Mouse (Mus musculus) heart, embryonic 12.5 days (tissue): Measurements from ENCODE around the gene Mia2. TPM values are rescaled to one million over a fixed set of nuclear protein-coding genes. Genes with fewer than 3 reads are reported as not detected.

ENCODE experiments used
- ATAC-seq: fragments of 200-750 bp; cut with Nextera tagmentation; 2 replicates; pipeline ENCODE4 v1.8.0; 2017; ENCODE audit warnings: moderate TSS enrichment, moderate library complexity; ENCODE audit not compliant: insufficient number of reproducible peaks, low FRiP score
- H3K27ac ChIP-seq: fragments of 300-500 bp; sonication (generic); 2 replicates; pipeline ENCODE4 v1.5.1; 2016; ENCODE audit warnings: mild to moderate bottlenecking, moderate library complexity; ENCODE audit not compliant: poor library complexity, severe bottlenecking
- H3K27me3 ChIP-seq: fragments of 300-500 bp; sonication (generic); replicated peaks from 2 replicates; pipeline ENCODE4 v1.6.1; 2016; ENCODE audit warnings: mild to moderate bottlenecking, moderate library complexity
- H3K36me3 ChIP-seq: fragments of 300-500 bp; sonication (generic); 2 replicates; pipeline ENCODE4 v1.6.1; 2016; ENCODE audit warnings: mild to moderate bottlenecking, moderate library complexity
- H3K4me1 ChIP-seq: fragments of 300-500 bp; sonication (generic); replicated peaks from 2 replicates; pipeline ENCODE4 v1.6.1; 2016; ENCODE audit warnings: mild to moderate bottlenecking
- H3K4me2 ChIP-seq: fragments of 300-500 bp; sonication (generic); 2 replicates; pipeline ENCODE4 v1.6.1; 2016; ENCODE audit warnings: mild to moderate bottlenecking, moderate library complexity
- H3K4me3 ChIP-seq: fragments of 300-500 bp; sonication (generic); 2 replicates; pipeline ENCODE4 v1.5.1; 2016; ENCODE audit warnings: mild to moderate bottlenecking
- H3K9ac ChIP-seq: fragments of 300-500 bp; sonication (generic); 2 replicates; pipeline ENCODE4 v1.6.1; 2016; ENCODE audit warnings: mild to moderate bottlenecking, moderate library complexity
- H3K9me3 ChIP-seq: fragments of 300-500 bp; sonication (generic); replicated peaks from 2 replicates; pipeline ENCODE4 v1.6.1; 2016; ENCODE audit warnings: mild to moderate bottlenecking, moderate library complexity
- WGBS: fragments of 180-500 bp; shearing (Covaris S2); methylation state at CpG from one replicate; pipeline ENCODE4 v1.1.7; 2016; 5-methylcytosine and 5-hydroxymethylcytosine counted together
- polyA plus RNA-seq: library from polyadenylated mRNA; unstranded; fragments of >200 nt; fragmentation: Nextera tagmentation; extraction: Ambion mirVana; gene quantifications from 2 replicates; pipeline ENCODE4 v1.2.1, GENCODE M21; 2016

Mia2 gene
- polyA plus RNA-seq, 1 experiment from 2014 or later: 48.5 TPM

DNA sequence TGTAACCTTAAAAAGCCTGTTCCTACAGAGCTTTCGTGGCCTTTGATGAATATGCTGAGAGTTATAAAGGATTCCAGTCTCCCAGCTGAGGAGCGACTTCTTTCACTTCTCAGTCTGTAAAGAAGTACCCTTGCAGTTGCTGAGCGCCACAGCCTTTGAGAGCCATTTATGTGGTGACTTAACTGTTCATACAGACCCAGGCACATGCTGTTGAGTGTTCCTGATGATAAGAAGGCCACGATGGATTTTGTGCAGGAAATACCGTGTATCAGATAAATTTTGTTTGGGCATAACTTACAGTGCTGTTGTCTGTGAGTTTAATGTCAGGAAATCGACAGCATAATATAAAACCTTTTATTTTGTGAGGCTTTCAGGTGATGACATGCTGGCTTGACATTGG is 68.9 kb downstream of the Mia2 start:
- Histone ChIP-seq H3K4me3 (no peak overlapping the region), H3K4me2 (no peak overlapping the region), H3K4me1 (no peaks in the 10 kb centered on the region), H3K9me3 (no peaks in the 10 kb centered on the region), H3K36me3 (peaks cover 64% of the 10 kb centered on the region), H3K9ac (no peak overlapping the region), H3K27me3 (no peaks in the 10 kb centered on the region), H3K27ac (no peak overlapping the region)
- 67% methylated on average over 6 of the region's 6 CpGs for WGBS
- no peak for ATAC-seq

GRCm38 (mm10) chr12:59166557-59166956 is 71.0 kb downstream of the Mia2 start:
- Histone ChIP-seq H3K4me2 (no peak overlapping the region), H3K9me3 (no peaks in the 10 kb centered on the region), H3K4me1 (no peaks in the 10 kb centered on the region), H3K4me3 (no peak overlapping the region), H3K27ac (no peak overlapping the region), H3K9ac (no peak overlapping the region), H3K27me3 (no peaks in the 10 kb centered on the region), H3K36me3 (peaks cover 63% of the 10 kb centered on the region)
- ATAC-seq: no peak
- 88% methylated on average over 4 of the region's 4 CpGs for WGBS

DNA sequence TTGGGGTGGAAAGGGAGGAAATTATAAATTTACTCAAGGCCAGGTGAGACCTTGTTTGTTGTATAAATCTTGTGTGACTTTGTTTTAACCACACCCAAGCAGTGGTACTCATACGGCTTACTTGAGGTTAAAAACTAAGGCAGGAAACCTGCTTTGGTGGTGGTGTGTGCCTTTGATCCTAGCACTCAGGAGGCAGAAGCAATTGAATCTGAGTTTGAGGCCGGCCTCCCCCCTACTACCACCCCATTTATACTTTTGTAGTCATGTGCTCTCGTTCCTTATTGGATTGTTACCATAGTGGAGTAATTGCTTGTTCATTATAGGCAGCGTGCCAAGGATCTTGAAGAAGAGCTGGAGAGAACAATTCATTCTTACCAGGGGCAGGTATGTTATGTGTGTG is 74.3 kb downstream of the Mia2 start:
- no peaks in the 10 kb centered on the region for H3K4me1 ChIP-seq
- H3K27ac ChIP-seq: no peak overlapping the region
- no peak overlapping the region for H3K4me3 ChIP-seq
- H3K9ac ChIP-seq: no peak overlapping the region
- H3K36me3 ChIP-seq: peaks cover 52% of the 10 kb centered on the region
- H3K4me2 ChIP-seq: no peak overlapping the region
- no peaks in the 10 kb centered on the region for H3K9me3 ChIP-seq
- 93% methylated on average over 4 of the region's 4 CpGs for WGBS
- ATAC-seq: no peak
- H3K27me3 ChIP-seq: no peaks in the 10 kb centered on the region

DNA sequence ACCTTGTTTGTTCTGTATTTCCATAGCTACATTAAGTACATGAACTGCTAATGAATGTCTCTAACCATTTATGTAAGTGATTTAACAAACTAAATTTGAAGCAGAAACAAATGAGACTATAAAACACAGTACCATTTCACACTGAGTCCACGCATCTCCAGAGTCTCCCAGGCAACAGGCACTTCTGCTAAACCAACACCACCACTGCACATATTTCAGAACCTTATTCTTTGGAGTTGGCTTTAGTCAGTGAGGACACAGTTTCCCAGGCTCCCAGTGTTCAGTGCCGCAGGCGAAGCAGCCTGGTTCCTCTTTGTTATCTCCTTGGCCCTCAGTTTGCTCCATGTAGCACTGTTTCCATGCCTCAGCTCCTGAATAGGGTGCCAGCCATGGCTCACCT is 82.2 kb downstream of the Mia2 start:
- H3K36me3 ChIP-seq: peaks cover 72% of the 10 kb centered on the region
- no peak for ATAC-seq
- 88% methylated on average over 3 of the region's 3 CpGs for WGBS

GRCm38 (mm10) chr12:59188086-59188682 is 92.6 kb downstream of the Mia2 start:
- Histone ChIP-seq H3K27me3 (no peaks in the 10 kb centered on the region), H3K36me3 (peaks cover 59% of the 10 kb centered on the region), H3K27ac (0 out of 2 replicates have a peak overlapping the region, but pooled peaks have one; percentile 21), H3K4me1 (0 out of 2 replicates have a peak, but pooled peaks cover 2% of the 10 kb centered on the region), H3K4me3 (no peak overlapping the region), H3K4me2 (no peak overlapping the region), H3K9me3 (no peaks in the 10 kb centered on the region), H3K9ac (no peak overlapping the region)
- no peak for ATAC-seq
- 77% methylated on average over 12 of the region's 12 CpGs for WGBS

More for the DNA sequence above, 82.2 kb downstream of the Mia2 start:
- H3K27me3 ChIP-seq: no peaks in the 10 kb centered on the region
- no peak overlapping the region for H3K27ac ChIP-seq
- no peak overlapping the region for H3K4me3 ChIP-seq
- H3K4me2 ChIP-seq: no peak overlapping the region
- no peaks in the 10 kb centered on the region for H3K4me1 ChIP-seq
- H3K9ac ChIP-seq: no peak overlapping the region
- 0 out of 2 replicates have a peak, but pooled peaks cover 4% of the 10 kb centered on the region for H3K9me3 ChIP-seq

DNA sequence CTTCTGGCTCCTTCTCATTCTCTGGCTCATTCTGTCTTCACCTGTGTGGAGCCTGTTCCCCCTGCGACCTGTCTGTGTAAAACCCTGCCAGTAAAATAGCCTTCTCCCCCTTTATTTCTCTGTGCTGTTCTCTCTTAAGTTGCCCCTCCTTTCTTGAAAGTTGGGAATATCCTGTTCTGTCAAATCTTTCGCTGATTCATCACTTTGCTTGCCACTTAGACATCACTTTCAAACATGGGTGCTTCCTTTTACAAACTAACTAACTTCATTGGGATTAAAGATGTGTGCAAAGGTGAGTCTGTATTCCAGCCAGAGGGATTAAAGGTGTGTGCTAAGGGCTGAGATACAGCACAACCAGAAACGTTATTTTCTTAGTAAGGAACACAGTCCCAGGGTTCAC is 98.0 kb downstream of the Mia2 start:
- no peak overlapping the region for H3K4me3 ChIP-seq
- 77% methylated on average over 3 of the region's 3 CpGs for WGBS
- H3K36me3 ChIP-seq: peaks cover 30% of the 10 kb centered on the region
- no peaks in the 10 kb centered on the region for H3K27me3 ChIP-seq
- H3K9me3 ChIP-seq: no peaks in the 10 kb centered on the region
- peaks cover 10% of the 10 kb centered on the region for H3K4me1 ChIP-seq
- no peak overlapping the region for H3K27ac ChIP-seq
- no peak for ATAC-seq
- H3K4me2 ChIP-seq: no peak overlapping the region
- H3K9ac ChIP-seq: no peak overlapping the region

DNA sequence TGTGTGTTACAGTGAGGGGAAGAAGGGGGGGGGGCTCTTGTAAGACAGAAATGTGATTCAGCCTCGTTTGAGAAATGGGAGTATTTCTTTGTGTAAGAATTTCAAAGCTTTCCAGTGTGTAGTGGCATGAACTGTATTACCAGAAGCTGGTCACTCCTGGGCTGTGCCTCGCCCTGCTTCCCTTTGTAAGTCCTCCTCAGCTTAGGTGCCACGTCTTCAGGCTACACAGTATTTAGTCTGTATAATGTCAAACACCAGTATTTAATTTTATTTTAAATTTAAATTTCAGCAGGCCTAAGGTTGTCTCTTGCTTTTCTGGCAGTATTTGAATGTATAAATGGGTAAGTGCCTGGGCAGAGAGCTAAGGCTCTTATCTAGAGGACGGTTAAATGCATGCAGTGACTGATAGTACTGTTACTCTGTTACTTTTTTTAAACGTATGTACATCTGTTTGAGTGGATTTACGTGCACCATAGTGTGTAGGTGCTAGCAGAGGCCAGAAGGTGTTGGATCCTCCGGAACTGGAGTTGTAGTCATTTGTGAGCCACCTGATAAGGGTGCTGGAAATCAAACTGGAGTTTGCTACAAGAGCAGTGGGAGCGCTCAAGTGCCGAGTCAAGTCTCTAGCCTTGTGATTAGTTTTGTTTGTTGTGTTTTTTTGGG is 98.9 kb downstream of the Mia2 start:
- H3K27me3 ChIP-seq: no peaks in the 10 kb centered on the region
- H3K9ac ChIP-seq: no peak overlapping the region
- no peaks in the 10 kb centered on the region for H3K9me3 ChIP-seq
- peaks cover 10% of the 10 kb centered on the region for H3K4me1 ChIP-seq
- ATAC-seq: no peak
- H3K36me3 ChIP-seq: peaks cover 31% of the 10 kb centered on the region
- WGBS: 40% methylated on average over 9 of the region's 9 CpGs
- H3K4me2 ChIP-seq: no peak overlapping the region
- no peak overlapping the region for H3K4me3 ChIP-seq
- H3K27ac ChIP-seq: peak overlapping the region; percentile 26; the same call in 1 of the 2 replicates

- H3K4me2 ChIP-seq: no peak overlapping the region
- H3K9ac ChIP-seq: no peak overlapping the region
- H3K4me3 ChIP-seq: no peak overlapping the region
- H3K36me3 ChIP-seq: peaks cover 34% of the 10 kb centered on the region
- no peaks in the 10 kb centered on the region for H3K27me3 ChIP-seq
- peaks cover 10% of the 10 kb centered on the region for H3K4me1 ChIP-seq
- ATAC-seq: no peak
- H3K27ac ChIP-seq: no peak overlapping the region
- no peaks in the 10 kb centered on the region for H3K9me3 ChIP-seq
- 71% methylated on average over 4 of the region's 4 CpGs for WGBS
Observed at GRCm38 (mm10) chr12:59195065-59195464, 99.5 kb downstream of the Mia2 start.

GRCm38 (mm10) chr12:59195941-59196340 is 100.3 kb downstream of the Mia2 start:
- WGBS: 89% methylated on average over 4 of the region's 4 CpGs
- no peak overlapping the region for H3K4me3 ChIP-seq
- peaks cover 10% of the 10 kb centered on the region for H3K4me1 ChIP-seq
- H3K9me3 ChIP-seq: no peaks in the 10 kb centered on the region
- no peak for ATAC-seq
- peaks cover 37% of the 10 kb centered on the region for H3K36me3 ChIP-seq
- no peak overlapping the region for H3K27ac ChIP-seq
- H3K27me3 ChIP-seq: no peaks in the 10 kb centered on the region
- H3K9ac ChIP-seq: no peak overlapping the region
- no peak overlapping the region for H3K4me2 ChIP-seq

GRCm38 (mm10) chr12:59198750-59199149 is 103.2 kb downstream of the Mia2 start:
- ATAC-seq: no peak
- Histone ChIP-seq H3K9me3 (no peaks in the 10 kb centered on the region), H3K4me2 (no peak overlapping the region), H3K4me3 (no peak overlapping the region), H3K4me1 (peaks cover 10% of the 10 kb centered on the region), H3K27ac (no peak overlapping the region), H3K27me3 (no peaks in the 10 kb centered on the region), H3K36me3 (peaks cover 42% of the 10 kb centered on the region), H3K9ac (no peak overlapping the region)
- WGBS: 44% methylated on average over 4 of the region's 4 CpGs

DNA sequence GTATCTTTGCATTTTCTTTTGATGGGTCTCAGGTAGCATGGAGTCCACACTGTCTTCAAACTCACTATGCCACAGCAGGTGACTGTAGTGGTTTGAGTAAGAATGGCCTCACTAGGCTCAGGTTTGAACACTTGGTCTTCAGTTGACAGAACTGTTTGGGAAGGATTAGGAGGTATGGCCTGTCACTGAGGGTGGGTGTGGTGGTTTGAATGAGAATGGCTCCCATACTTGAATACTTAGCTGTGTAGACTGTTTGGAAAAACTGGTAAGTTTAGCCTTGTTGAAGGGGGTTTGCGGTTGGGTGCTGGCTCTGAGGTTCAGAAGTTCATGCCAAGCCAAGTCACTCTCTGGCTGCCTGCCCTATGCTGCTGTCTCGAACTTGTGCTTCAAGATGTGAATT is 103.8 kb downstream of the Mia2 start:
- H3K36me3 ChIP-seq: peaks cover 46% of the 10 kb centered on the region
- WGBS: 88% methylated on average over 2 of the region's 2 CpGs
- no peak overlapping the region for H3K4me2 ChIP-seq
- H3K9ac ChIP-seq: no peak overlapping the region
- no peaks in the 10 kb centered on the region for H3K9me3 ChIP-seq
- H3K4me1 ChIP-seq: peaks cover 8% of the 10 kb centered on the region
- ATAC-seq: no peak
- no peak overlapping the region for H3K27ac ChIP-seq
- no peaks in the 10 kb centered on the region for H3K27me3 ChIP-seq
- H3K4me3 ChIP-seq: no peak overlapping the region
